Mouse (Mus musculus): ENCODE measurements at regions not wholly inside any gene's neighbourhood (a gene's known extent, or its start where the extent isn't known, plus 50 kb on each side); places are given as distances from the start of the nearest gene placed in this dataset.
A peak's percentile ranks its signal among the peaks of the same experiment; 100 is the strongest.

DNA sequence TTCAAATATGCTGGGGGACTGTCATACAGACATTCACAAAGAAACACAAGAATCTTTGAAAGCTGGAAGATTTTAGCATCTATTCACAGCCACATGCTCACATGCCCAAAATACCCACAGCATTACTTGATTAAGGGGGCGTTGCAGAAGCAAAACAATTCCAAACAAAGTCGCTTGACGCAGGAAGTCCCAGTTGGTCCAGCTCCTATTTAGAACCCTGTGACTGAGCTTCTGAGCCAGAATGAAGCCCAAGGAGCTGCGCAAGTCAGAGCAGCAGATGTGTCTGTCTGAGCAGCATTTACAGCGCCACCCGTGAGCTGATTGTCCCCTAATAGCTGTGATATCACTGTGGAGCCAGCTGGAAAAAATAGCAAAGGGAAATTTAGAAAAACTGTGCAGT lies 114.0 kb downstream of the Tmem18 start:
- H3K9me3 ChIP-seq (ENCODE audit: low read length) = no peaks in the 10 kb centered on the region
- no peaks in the 10 kb centered on the region for H3K27me3 ChIP-seq (ENCODE audit: insufficient read depth, low read length)
- H3K27ac ChIP-seq = no peak overlapping the region
- H3K4me2 ChIP-seq (ENCODE audit: low read depth, low read length) = no peak overlapping the region
- H3K36me3 ChIP-seq (ENCODE audit: insufficient read depth, low read length) = no peaks in the 10 kb centered on the region
- no peak for TF ChIP-seq CTCF (IDR thresholded peaks at IDR 0.05; ENCODE audit: low read depth)
- DNase-seq (ENCODE audit: low spot score) = peak; percentile 8
- H3K9ac ChIP-seq (replicated peaks; ENCODE audit: low read length) = no peak overlapping the region
- no peak for ATAC-seq
- no peaks in the 10 kb centered on the region for H3K4me1 ChIP-seq (ENCODE audit: insufficient read depth, low read length)
- 63% methylated on average over 6 of the region's 6 CpGs for WGBS
- H3K4me3 ChIP-seq (ENCODE audit: low read length) = no peak overlapping the region

DNA sequence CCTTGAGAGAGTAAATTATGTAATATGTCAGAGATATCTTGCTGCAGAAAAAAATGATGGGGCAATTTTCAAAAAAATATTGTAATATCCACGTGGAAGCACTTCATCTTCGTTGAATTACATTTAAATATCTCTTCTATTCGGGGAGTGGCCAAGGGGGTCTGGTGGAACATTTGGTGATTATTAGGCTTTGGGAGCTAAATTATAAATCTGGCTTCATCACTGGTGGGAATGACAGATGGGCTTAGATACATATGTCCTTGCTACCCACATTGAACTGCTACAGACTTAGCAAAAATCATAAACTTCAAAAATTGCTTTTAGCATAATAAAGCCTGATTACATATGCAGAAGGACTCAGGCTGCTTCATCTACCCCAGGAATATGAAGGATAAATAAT lies 119.5 kb downstream of the Tmem18 start:
- Histone ChIP-seq H3K4me2 (ENCODE audit: low read depth, low read length) (no peak overlapping the region), H3K9me3 (ENCODE audit: low read length) (no peaks in the 10 kb centered on the region), H3K4me1 (ENCODE audit: insufficient read depth, low read length) (no peaks in the 10 kb centered on the region), H3K36me3 (ENCODE audit: insufficient read depth, low read length) (no peaks in the 10 kb centered on the region), H3K9ac (replicated peaks; ENCODE audit: low read length) (no peak overlapping the region), H3K27me3 (ENCODE audit: insufficient read depth, low read length) (no peaks in the 10 kb centered on the region), H3K27ac (no peak overlapping the region), H3K4me3 (ENCODE audit: low read length) (no peak overlapping the region)
- no peak for TF ChIP-seq CTCF (IDR thresholded peaks at IDR 0.05; ENCODE audit: low read depth)
- DNase-seq (ENCODE audit: low spot score) = no peak
- no peak for ATAC-seq
- 91% methylated on average over 3 of the region's 3 CpGs for WGBS

DNA sequence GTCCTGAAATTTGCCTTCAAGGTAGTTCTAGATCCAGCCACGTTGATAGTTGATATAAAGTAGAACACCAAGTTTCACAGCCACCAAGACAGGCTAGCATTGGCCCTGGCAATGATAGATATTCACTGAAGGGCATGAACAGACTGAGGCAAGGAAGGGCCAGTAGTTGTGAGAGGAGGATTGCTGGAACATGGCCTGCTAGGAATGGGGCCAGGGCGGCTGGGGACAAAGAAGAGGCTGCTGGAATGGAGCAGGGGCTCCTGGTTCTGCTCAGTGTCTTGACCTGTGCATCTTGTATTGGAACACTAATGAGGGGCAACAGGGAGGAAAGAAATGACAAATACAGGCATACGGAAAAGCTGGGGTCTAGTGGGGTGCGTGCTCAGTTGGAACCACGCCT lies 123.0 kb downstream of the Tmem18 start:
- Histone ChIP-seq H3K4me2 (ENCODE audit: low read depth, low read length) (no peak overlapping the region), H3K9me3 (ENCODE audit: low read length) (no peaks in the 10 kb centered on the region), H3K36me3 (ENCODE audit: insufficient read depth, low read length) (no peaks in the 10 kb centered on the region), H3K27me3 (ENCODE audit: insufficient read depth, low read length) (no peaks in the 10 kb centered on the region), H3K4me3 (ENCODE audit: low read length) (no peak overlapping the region), H3K4me1 (ENCODE audit: insufficient read depth, low read length) (peaks cover 6% of the 10 kb centered on the region; the same call in 1 of the 2 replicates), H3K9ac (replicated peaks; ENCODE audit: low read length) (no peak overlapping the region), H3K27ac (no peak overlapping the region)
- no peak for TF ChIP-seq CTCF (IDR thresholded peaks at IDR 0.05; ENCODE audit: low read depth)
- DNase-seq (ENCODE audit: low spot score) = no peak
- ATAC-seq = no peak
- WGBS = 76% methylated on average over 5 of the region's 5 CpGs

DNA sequence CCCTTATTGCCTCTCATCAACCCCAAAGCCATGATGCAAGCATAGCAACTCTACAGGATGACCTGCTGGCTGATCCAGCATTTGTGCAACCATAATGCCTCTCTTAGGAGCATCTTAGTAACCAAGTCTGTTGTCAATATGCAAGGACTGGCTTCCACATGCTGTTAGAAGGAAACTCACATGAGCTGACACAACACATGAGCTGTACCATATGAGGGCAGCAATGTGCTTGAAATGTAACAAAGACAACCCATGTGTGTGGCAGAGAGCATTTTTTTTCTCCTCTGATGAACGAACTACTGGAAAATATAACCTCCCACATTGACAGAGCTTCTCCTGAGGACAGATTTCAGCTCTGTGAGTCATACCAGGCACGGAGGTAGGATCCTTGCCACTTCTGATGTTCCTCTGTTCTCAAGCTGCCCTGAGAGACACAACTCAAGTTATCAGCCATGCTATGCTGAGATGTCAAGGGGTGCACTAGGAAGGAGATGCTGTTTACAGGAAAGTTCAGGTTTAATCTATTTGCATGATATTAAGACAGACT lies 124.5 kb downstream of the Tmem18 start:
- H3K4me1 ChIP-seq (ENCODE audit: insufficient read depth, low read length) = peaks cover 6% of the 10 kb centered on the region; the same call in 1 of the 2 replicates
- WGBS = 89% methylated on average over 2 of the region's 2 CpGs
- no peak overlapping the region for H3K4me2 ChIP-seq (ENCODE audit: low read depth, low read length)
- H3K27ac ChIP-seq = no peak overlapping the region
- H3K36me3 ChIP-seq (ENCODE audit: insufficient read depth, low read length) = no peaks in the 10 kb centered on the region
- DNase-seq (ENCODE audit: low spot score) (no peak), ATAC-seq (no peak)
- no peak overlapping the region for H3K9ac ChIP-seq (replicated peaks; ENCODE audit: low read length)
- no peak overlapping the region for H3K4me3 ChIP-seq (ENCODE audit: low read length)
- H3K9me3 ChIP-seq (ENCODE audit: low read length) = no peaks in the 10 kb centered on the region
- TF ChIP-seq CTCF (IDR thresholded peaks at IDR 0.05; ENCODE audit: low read depth) = peak; percentile 18; the same call in 1 of the 2 replicates
- no peaks in the 10 kb centered on the region for H3K27me3 ChIP-seq (ENCODE audit: insufficient read depth, low read length)

DNA sequence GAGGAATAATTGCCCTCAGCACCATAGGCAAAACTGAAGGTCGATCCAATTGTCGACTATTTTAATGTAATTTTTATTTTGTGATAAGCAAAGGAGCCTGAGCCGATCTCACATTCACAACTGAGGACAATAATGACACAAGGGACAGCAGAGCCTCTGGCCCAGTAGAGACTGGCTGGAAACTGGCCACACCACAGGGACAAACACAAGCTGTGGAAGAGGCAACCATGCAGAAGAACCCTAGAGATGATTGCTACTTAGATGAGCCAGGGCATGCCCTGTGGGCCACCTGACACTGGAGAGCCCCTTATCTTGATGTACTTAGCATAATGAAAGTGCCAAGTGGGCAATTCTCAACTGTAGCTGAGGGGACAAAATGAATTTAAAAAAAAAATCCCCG lies 126.3 kb downstream of the Tmem18 start:
- Histone ChIP-seq H3K4me2 (ENCODE audit: low read depth, low read length) (no peak overlapping the region), H3K27me3 (ENCODE audit: insufficient read depth, low read length) (no peaks in the 10 kb centered on the region), H3K27ac (no peak overlapping the region), H3K9me3 (ENCODE audit: low read length) (no peaks in the 10 kb centered on the region), H3K36me3 (ENCODE audit: insufficient read depth, low read length) (no peaks in the 10 kb centered on the region), H3K4me1 (ENCODE audit: insufficient read depth, low read length) (peaks cover 6% of the 10 kb centered on the region; the same call in 1 of the 2 replicates), H3K9ac (replicated peaks; ENCODE audit: low read length) (no peak overlapping the region), H3K4me3 (ENCODE audit: low read length) (no peak overlapping the region)
- TF ChIP-seq CTCF (IDR thresholded peaks at IDR 0.05; ENCODE audit: low read depth) = no peak
- 68% methylated on average over 4 of the region's 4 CpGs for WGBS
- peak; percentile 48 for DNase-seq (ENCODE audit: low spot score)
- peak; percentile 74 for ATAC-seq

DNA sequence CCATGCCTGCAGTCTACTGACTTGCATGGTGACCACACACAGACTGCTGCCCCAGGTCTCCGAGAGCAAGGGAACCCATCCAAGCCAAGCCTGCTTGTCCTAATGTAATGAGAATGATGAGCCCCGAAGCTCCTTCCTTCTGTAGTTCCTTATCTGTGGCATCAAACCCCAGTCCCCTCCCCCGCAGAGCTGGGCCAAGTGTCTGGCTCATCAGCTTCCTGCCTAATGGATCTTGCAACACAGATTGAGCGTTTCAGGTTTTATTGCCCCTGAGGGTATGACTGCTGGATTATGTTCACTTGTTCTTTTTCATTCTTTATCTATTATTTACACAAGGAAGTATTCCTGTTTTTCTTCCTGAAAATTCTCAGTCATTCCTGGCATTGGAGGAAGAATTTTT lies 142.5 kb downstream of the Tmem18 start:
- Histone ChIP-seq H3K9me3 (ENCODE audit: low read length) (no peaks in the 10 kb centered on the region), H3K4me3 (ENCODE audit: low read length) (no peak overlapping the region), H3K27me3 (ENCODE audit: insufficient read depth, low read length) (no peaks in the 10 kb centered on the region), H3K27ac (no peak overlapping the region), H3K36me3 (ENCODE audit: insufficient read depth, low read length) (no peaks in the 10 kb centered on the region), H3K9ac (replicated peaks; ENCODE audit: low read length) (no peak overlapping the region), H3K4me2 (ENCODE audit: low read depth, low read length) (no peak overlapping the region), H3K4me1 (ENCODE audit: insufficient read depth, low read length) (no peaks in the 10 kb centered on the region)
- TF ChIP-seq CTCF (IDR thresholded peaks at IDR 0.05; ENCODE audit: low read depth) = no peak
- 65% methylated on average over 4 of the region's 4 CpGs for WGBS
- ATAC-seq (no peak), DNase-seq (ENCODE audit: low spot score) (peak; percentile 7)

DNA sequence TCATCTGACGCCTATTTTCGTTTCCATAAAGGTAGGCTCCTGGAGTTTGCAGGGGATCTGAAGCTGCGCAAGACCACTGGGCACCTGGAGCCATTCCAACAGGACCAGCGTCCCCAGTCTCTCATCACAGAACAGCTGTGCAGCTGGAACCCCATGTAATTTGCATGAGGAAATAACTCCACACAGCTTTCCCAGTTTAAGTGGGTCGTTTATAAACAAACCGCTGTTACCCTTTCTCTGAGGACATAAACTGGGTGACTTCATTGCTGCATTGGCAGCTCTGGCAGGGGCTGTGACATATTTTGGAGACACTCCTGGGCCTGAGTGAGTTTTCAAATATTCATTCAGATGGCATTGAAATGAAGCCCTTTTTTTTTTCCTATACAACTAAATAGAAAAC lies 145.2 kb downstream of the Tmem18 start:
- DNase-seq (ENCODE audit: low spot score) (peak; percentile 3), ATAC-seq (no peak)
- Histone ChIP-seq H3K9me3 (ENCODE audit: low read length) (no peaks in the 10 kb centered on the region), H3K27ac (no peak overlapping the region), H3K9ac (replicated peaks; ENCODE audit: low read length) (no peak overlapping the region), H3K36me3 (ENCODE audit: insufficient read depth, low read length) (no peaks in the 10 kb centered on the region), H3K4me2 (ENCODE audit: low read depth, low read length) (no peak overlapping the region), H3K4me3 (ENCODE audit: low read length) (no peak overlapping the region), H3K4me1 (ENCODE audit: insufficient read depth, low read length) (no peaks in the 10 kb centered on the region), H3K27me3 (ENCODE audit: insufficient read depth, low read length) (no peaks in the 10 kb centered on the region)
- no peak for TF ChIP-seq CTCF (IDR thresholded peaks at IDR 0.05; ENCODE audit: low read depth)
- 71% methylated on average over 6 of the region's 6 CpGs for WGBS
